Mouse (Mus musculus) gastrocnemius, adult 2 months (tissue): ENCODE measurements around the gene Strn4. TPM values are rescaled to one million over a fixed set of nuclear protein-coding genes. Genes with fewer than 3 reads are reported as not detected.

Experiments
- DNase-seq: peaks from one replicate; pipeline ENCODE4 v3.0.0; 2022
- H3K27ac ChIP-seq: fragments of 200-600 bp; 2 replicates; pipeline ENCODE4 v1.8.1; 2022; ENCODE audit warnings: mild to moderate bottlenecking
- H3K4me3 ChIP-seq: fragments of 200-600 bp; 2 replicates; pipeline ENCODE4 v1.8.1; 2022; ENCODE audit warnings: mild to moderate bottlenecking, moderate library complexity
- CTCF ChIP-seq: fragments of 200-600 bp; IDR thresholded peaks from 2 replicates; pipeline ENCODE4 v1.8.1; 2022; ENCODE audit warnings: antibody characterized with exemption, mild to moderate bottlenecking, moderate library complexity
- intact Hi-C: fragments of 180-260 bp; cut with DNase I; formaldehyde crosslinking; loops from one replicate; pipeline ENCODE4 v1.15.1; 2025
- total RNA-seq, 2 experiments: library from RNA; stranded (reverse); gene quantifications; 2 replicates each; pipeline ENCODE4 v1.2.3; 2021

Gene Strn4
- total RNA-seq, 2 experiments from 2014 or later = 16.2 to 16.6 TPM

DNA sequence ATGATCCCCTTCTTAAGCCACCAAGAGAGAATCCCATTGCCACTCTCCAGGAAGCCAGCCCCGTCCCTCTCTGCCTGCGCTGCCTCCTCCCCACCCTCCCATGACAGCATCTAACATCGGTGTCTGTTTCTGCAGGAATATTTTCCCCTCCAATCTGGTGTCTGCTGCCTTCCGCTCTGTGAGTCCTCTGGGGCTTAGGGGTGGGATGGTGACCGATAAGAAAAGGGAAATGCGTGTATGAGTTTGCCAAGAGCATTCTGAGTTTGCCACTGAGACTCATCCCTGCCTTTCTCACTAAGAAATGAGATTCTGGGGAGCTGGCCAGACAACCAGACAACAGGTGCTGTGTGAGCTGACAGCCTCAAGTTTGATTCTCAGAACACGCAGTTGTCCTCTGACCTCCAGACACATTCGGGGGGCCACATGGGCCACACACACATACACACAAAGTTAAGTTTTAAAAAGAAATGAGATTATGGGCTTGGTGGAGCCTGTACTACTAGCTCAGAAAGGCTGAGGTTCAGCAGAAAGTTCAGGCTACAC, 30.1 kb upstream of the Strn4 start:
- no peak for TF ChIP-seq CTCF
- Histone ChIP-seq H3K27ac (no peak overlapping the region), H3K4me3 (peak overlapping the region; percentile 50)
- intact Hi-C loops = no loop called here
- no peak for DNase-seq

DNA sequence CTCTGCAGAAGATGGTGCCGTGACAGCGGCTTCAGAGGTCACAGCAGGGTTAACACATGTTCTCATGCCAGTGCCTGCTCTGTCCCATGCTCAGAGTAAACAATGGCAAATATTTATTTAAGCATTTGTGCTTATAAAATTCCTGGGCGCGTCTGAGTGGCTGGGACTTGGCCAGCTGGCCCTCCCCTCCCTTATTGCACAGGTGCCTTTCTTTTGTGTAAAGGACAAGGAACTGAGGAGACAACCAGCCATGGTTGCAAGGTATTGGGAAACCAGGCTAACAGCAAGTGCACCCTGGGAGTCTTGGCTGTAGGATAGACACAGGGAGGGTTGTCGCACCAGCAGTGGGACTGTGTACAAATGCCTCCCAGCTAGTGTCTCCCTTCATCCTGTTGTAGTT, 23.4 kb upstream of the Strn4 start:
- no peak for DNase-seq
- intact Hi-C loops = no loop called here
- no peak for TF ChIP-seq CTCF
- Histone ChIP-seq H3K27ac (no peak overlapping the region), H3K4me3 (no peak overlapping the region)

DNA sequence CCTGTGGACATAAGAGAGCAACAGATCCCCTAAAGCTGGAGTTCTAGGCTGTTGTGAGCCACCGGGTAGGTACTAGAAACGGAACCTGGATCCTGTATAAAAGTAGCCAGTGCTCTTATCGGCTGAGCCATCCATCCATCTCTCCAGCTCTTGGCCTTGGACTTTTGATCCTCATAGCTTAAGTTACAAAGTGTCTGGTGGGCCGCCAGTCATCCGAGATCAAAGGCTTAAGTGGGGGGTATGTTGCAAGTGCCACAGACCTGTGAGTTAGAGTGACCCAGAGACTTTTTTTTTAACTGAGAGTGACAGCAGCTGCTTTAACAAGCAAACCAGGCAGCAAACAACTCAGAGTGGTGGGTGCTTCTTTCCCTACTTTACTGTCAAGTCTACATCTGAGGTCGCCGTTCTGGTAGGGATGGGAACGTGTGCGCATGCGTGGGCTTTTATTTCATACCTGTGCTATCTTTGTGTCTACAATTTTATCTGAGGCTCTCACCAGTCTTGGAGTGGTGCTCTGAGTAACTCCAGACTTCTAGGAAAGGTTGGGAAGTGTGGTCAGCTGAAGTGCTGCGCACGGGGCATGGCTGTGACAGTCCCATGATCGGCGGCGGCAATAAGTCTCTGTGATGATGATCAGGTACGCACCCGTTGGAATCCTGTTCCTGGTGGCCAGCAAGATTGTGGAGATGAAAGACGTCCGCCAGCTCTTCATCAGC, 22.5 kb upstream of the Strn4 start:
- no peak for TF ChIP-seq CTCF

DNA sequence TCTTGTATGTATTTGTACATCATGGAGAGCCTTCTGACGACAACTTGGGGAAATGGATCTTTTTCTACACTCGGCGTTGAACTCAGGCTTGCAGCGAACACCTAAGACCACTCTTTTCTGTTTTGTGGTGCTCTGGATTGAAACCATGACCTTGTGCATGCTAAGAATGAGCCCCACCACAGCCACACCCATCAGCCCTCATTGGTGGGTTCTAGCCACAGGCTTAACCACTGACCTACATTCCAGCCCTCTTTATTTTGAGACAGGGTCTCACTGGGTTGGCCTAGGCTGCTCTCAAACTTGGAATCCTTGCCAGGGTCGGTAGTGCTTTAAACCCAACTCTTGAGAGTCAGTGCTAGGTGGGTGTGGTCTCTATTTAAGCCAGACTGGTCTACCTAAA, 20.8 kb upstream of the Strn4 start:
- no peak for TF ChIP-seq CTCF
- intact Hi-C loops = no loop called here
- no peak for DNase-seq
- H3K27ac ChIP-seq = no peak overlapping the region
- H3K4me3 ChIP-seq = no peak overlapping the region

More for the DNA sequence above, 22.5 kb upstream of the Strn4 start:
- intact Hi-C loops = no loop called here
- no peak for DNase-seq
- no peak overlapping the region for H3K27ac ChIP-seq
- no peak overlapping the region for H3K4me3 ChIP-seq

DNA sequence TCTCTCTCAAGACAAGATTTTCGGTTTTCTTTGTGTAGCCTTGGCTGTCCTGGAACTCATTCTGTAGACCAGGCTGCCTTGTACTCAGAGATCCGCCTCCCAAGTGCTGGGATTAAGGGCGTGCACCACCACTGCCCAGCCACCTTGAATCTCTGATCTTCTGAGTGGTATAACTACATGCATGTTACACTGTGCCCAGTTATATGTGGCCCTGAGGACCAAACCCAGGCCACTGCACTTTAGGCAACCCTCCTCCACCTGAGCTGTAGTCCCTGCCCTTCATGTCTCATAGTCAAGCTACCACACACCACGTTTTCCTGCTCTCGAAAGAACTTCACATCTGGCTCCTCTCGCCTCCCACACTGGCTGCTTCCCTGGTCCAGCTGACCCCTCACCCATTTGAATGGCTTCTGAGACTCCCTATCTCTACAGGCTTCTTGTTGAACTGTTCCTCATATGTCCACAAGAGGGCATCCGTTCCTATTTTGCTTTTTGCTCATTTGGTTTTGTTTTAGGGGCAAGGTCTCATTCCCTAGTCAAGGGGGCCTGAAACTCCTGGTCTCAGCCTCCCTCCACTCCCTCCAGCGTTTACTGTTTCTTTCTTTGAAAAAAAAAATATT, 11.2 kb upstream of the Strn4 start:
- DNase-seq = no peak
- intact Hi-C loops = no loop called here
- TF ChIP-seq CTCF = peak; percentile 73
- Histone ChIP-seq H3K27ac (no peak overlapping the region), H3K4me3 (no peak overlapping the region)

DNA sequence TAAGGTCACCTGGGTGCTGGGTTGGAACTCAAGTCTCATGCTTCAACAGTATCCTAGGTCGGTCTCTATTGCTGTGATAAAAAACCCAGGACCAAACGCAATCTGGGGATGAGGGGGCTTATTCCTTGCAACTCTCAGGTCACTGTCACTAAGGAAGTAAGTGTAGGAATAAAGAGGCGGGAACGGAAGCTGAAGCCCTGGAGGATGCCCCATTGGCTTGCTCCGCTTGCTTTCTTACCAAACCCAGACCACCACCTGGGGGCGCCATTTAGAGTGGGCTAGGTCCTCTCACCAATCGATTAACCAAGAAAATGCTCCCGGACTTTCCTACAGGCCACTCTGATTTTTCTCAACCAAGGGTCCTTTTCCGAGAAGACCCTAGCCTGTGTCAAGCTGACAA, 7.8 kb upstream of the Strn4 start:
- intact Hi-C loops = no loop called here
- Histone ChIP-seq H3K27ac (no peak overlapping the region), H3K4me3 (no peak overlapping the region)
- no peak for DNase-seq
- TF ChIP-seq CTCF = peak; percentile 49

DNA sequence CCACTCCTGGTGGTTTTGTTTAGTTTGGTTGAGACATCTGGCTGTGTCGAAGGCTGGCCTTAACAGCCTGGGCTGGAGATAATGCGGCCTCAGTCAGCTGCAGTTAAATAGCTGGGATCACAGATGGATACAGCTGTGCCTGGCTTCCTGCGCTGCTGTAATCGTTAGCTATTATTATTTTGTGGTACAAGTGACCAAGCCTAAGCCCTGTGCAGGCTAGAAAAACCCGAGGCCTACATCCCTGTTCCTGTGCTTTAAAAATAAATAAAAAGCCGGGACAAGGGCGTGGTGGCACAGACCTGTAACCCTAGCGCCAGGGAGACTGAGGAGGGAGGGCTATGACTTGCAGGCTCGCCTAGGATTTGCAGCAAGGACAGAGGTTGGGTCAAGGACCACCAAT, 7.0 kb upstream of the Strn4 start:
- no peak overlapping the region for H3K27ac ChIP-seq
- no peak for TF ChIP-seq CTCF
- DNase-seq = no peak
- intact Hi-C loops = loop anchor here (1.0 kb wide), 1 partner anchor 62 kb away; no protein-coding TSS in a partner anchor
- no peak overlapping the region for H3K4me3 ChIP-seq

DNA sequence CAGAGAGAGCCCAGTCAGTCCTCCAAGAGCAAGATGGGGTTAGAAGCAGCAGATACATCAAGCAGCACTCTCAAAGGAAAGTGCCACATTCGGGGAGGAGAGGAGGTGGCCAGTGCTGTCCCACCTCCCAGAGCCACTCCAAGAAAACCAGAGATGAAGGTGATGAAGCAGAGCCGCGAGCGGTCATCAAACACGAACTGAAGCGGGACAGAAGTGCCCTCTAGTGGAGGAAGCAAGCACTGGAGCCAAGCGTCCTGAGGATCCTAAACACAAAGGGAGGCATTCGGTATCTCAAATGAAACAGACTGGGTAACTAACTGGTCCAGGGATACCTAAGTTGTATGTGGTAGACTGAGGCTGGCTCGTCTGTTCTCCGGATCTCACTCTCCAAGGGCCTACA, 6.0 kb upstream of the Strn4 start:
- peak; percentile 97; the same call in 1 of the 2 replicates for TF ChIP-seq CTCF
- H3K27ac ChIP-seq = no peak overlapping the region
- no peak overlapping the region for H3K4me3 ChIP-seq
- peak; percentile 75 for DNase-seq
- intact Hi-C loops = loop anchor here (1.0 to 5.0 kb wide), 2 partner anchors 63 to 78 kb away; no protein-coding TSS in a partner anchor

DNA sequence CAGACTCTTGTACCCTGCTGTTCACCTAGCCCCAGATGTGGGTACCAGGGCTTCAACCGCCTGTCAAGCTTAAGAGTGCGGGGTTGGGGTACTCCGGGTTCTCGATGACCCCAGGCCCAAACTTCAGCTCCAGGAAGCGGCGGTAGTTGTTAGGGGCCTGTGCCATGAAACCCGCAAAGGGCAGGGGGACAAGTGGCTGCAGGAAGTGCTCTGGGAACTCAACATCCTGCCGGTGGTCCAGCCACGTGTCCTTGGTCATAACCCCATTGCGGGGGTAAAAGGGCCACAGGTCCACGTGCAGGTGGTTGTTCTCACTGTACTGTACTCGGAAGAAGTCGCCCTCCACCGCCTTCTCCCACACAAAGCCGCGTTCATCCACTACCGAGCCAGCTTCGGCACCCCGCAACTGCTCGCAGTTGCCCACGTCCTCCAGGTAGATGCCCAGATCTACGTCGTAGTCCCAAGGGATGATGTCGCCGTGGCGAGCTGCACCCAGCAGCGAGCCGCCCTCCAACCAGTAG, 5.2 kb upstream of the Strn4 start:
- DNase-seq = no peak
- intact Hi-C loops = loop anchor here (5.0 kb wide), 1 partner anchor 77 kb away; no protein-coding TSS in a partner anchor
- no peak overlapping the region for H3K27ac ChIP-seq

DNA sequence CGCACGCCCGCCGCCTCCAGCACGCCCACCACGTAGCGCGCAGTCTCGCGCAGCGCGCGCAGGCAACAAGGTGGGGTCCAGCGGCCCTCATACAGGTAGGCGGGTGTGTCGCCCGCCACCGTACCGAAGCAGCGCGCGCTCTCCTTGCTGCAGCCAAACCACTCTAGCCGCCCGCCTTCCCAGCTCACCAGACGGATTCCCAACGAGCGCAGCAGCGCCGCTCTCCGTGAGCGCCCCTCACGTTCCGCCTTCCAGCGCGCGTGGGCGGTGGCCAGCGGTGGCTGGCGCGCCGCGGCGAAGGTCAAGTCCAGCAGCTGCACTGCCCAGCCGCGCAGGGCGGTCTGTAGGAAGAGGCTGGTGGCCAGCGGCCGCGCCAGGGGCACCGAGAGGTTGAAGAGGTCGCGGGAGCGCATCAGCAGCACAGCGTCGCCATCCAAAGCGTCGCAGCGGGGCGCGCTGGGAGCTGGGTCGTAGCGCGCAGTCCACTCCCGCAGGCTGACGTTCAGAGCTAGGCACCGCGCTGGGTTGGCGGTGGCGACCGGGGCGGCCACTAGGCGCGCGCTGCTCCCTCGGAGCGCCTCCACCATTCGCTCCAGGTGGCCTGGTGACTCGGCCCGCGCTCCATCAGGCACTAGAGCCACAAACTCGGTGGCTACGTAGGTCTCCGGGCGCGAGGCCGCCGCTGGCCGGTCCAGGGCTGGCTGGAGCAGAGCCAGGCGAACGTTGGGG, 4.6 kb upstream of the Strn4 start:
- intact Hi-C loops = loop anchor here (5.0 kb wide), 1 partner anchor 76 kb away; no protein-coding TSS in a partner anchor
- H3K4me3 ChIP-seq = peak overlapping the region; percentile 28
- no peak for TF ChIP-seq CTCF
- H3K27ac ChIP-seq = no peak overlapping the region
- peak; percentile 52 for DNase-seq

More for the DNA sequence above, 5.2 kb upstream of the Strn4 start:
- no peak overlapping the region for H3K4me3 ChIP-seq
- no peak for TF ChIP-seq CTCF

DNA sequence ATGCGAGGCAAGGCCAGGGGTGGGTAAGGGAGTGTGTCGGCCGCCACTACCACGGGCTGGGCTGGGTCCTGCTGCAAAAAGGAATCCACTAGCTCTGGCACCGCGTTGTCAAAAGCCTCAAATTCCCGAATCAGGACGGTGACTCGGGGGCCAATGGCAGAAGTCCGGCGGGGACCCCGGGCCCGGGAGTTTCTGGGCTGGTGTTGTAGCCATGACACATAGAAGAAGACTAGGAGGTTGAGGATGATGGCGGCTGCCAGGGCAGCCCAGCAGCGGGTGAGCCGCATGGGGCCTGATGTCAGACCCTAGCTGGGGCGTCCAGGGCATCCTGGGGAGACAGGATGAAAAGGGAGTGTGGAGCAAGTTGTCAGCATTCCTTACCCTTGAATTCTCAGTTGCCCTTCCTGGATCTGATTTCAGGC, 4.0 kb upstream of the Strn4 start:
- Histone ChIP-seq H3K27ac (no peak overlapping the region), H3K4me3 (peak overlapping the region; percentile 28)
- no peak for TF ChIP-seq CTCF
- intact Hi-C loops = loop anchor here (5.0 kb wide), 1 partner anchor 76 kb away; no protein-coding TSS in a partner anchor
- DNase-seq = no peak

DNA sequence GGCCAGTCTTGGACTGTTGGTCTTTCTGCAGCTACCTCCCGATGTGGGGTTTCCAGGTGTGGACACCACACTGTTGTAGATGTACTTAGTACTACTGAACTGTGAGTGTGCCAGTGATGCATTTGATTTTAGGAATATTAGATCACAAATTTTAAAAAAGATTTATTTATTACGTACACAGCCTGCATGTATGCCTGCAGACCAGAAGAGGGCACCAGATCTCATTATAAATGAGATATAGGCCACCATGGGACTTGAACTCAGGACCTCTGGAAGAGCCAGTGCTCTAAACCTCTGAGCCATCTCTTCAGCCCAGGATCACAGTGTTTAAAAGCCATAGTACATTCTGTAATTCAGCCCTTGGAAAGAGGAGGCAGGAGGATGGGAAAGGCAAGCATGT, 3.2 kb upstream of the Strn4 start:
- intact Hi-C loops = loop anchor here (5.0 kb wide), 1 partner anchor 75 kb away; no protein-coding TSS in a partner anchor

More for the DNA sequence above, 3.2 kb upstream of the Strn4 start:
- TF ChIP-seq CTCF = peak; percentile 67
- Histone ChIP-seq H3K27ac (no peak overlapping the region), H3K4me3 (no peak overlapping the region)
- no peak for DNase-seq
